Mouse (Mus musculus) monocyte, adult 5-6 weeks (primary cell): ENCODE data around the gene Olfr978. TPM values are rescaled to one million over a fixed set of nuclear protein-coding genes. Genes with fewer than 3 reads are reported as not detected.
"Not testable (repeated sequence)": the region's sequence is repeated elsewhere in the genome, so short reads cannot be mapped to it uniquely, and the experiment has no call there.

Experiments
- ATAC-seq: fragments of 153-309, 156-312 bp; replicated peaks from 2 replicates; pipeline ENCODE4 v1.8.0; 2017; ENCODE audit warnings: mild to moderate bottlenecking; ENCODE audit not compliant: low TSS enrichment, insufficient number of reproducible peaks, severe bottlenecking, poor library complexity, low FRiP score
- total RNA-seq: library from RNA; stranded (forward); fragments of 200-1000, 200-491, 200-594 nt; gene quantifications from 3 replicates; pipeline ENCODE4 v1.2.3, GENCODE M21; 2017

Olfr978 gene
- not detected in 3 replicates for total RNA-seq

DNA sequence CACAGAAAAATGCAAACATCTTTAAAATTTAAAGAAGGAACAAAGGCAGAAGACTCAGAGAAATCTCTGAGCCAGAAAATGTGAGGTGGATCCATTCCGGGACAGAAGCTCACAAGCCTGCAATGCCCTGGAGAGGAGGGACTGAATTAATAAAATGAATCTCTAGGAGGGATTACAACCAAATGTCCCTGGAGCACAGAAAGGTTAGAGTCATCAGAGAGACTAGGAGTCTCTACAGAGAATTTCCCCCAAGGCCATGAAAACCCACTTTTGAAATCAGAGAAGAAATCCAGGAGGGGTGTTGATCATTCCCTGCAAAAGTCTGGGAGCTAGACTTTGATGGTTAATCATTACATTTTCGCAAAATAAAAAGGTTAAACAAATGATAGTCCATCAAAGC, at the start of gene Olfr978:
Gene Olfr978 (plus strand): TSS at position 301 of the 400 bp plus-strand sequence.
- no peak for ATAC-seq

DNA sequence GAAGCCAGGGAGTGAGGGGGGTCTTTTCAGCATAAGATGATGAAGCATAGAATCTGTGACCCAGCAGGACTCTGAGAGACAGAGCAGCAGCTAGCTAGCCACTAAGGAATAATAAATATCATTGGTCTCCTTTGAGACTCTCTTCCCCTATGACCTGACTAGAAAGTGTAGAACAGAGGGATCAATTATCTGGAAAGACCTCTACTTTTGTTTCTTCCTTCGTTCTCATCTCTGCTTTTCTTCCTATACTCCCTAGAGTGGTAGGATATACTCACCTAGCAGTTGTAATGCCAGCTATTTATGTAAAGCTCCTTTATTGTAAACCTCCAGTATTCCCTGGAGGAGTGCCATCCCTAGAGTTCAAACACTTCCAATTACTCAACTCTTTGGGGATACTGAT, 40.0 kb upstream of the Olfr978 start, which contains the start of gene Olfr975:
Gene Olfr975 (minus strand): TSS at position 101 of the 400 bp plus-strand sequence.
- no peak for ATAC-seq

DNA sequence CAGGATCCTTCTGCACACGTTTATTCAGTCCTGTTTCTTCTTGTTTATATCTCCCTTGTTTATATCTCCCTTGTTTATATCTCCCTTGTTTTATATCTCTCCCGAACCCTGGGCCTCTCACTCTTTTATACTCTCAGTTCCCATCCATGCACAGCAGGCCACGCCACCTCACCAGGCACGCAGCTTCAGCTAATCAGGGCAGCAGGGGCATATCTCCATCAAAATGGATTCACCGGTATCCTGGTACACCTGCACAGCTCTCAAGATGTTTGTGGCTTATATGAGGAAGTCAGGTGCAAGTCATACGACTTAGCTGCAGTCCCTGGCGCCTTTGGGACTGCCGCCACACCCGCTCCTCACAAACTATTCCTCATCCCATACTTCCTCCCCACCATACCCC, 30.9 kb upstream of the Olfr978 start, which contains the start of gene Olfr976:
Gene Olfr976 (minus strand): TSS at position 101 of the 400 bp plus-strand sequence.
- not testable (repeated sequence) for ATAC-seq

DNA sequence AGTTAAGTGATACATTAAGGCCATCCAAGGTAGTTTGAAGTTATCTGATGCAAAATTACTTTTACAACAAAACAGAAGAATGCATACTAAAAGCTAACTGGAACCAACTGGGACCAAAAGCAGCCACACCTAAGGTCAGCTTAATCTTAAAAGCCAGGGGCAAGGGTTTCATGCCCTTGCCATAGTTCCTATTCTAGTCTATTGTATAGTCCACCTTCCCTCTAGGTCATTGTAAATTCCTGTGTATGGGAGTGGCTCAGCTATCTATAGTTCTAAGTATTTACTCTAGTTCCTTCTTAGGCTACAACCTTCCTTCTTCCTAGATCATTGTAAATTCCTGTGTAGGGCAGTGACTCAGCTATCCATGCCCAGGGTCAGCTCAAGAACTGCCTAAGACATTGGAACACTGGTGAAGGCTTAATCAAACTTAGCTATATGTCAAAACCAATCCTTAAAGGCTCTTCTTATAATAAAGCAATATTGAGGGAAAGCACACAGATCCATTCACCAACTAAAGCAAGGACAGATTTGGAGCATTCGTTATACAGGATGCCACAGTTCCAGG, 15.2 kb upstream of the Olfr978 start:
- not testable (repeated sequence) for ATAC-seq

DNA sequence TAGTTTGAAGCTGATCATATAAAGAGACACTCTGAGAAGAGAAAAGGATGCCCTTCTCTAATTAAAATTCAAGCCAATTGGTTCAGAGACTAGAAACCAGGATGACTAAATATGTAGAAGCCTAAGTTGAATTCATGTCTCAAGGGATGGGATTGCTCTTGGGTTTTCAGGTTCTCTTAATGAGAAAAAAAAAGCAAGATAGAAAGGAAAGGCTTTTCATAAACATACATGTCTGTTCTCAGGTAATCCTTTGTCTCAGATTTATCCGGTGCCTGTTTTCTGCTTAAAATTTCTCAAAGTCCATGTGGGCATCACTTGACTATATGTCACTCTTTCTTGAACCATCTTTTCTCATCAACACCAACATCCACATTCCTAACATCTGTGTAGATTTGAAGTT, 11.5 kb downstream of the Olfr978 start, which contains the start of gene Olfr979:
Gene Olfr979 (minus strand): TSS at position 101 of the 400 bp plus-strand sequence.
- no peak for ATAC-seq

- ATAC-seq, result no peak
These were observed 17.6 kb downstream of the Olfr978 start, which contains the start of gene Olfr980 for GRCm38 (mm10) chr9:40009482-40009881. Gene Olfr980 (minus strand): TSS chr9:40009582.

DNA sequence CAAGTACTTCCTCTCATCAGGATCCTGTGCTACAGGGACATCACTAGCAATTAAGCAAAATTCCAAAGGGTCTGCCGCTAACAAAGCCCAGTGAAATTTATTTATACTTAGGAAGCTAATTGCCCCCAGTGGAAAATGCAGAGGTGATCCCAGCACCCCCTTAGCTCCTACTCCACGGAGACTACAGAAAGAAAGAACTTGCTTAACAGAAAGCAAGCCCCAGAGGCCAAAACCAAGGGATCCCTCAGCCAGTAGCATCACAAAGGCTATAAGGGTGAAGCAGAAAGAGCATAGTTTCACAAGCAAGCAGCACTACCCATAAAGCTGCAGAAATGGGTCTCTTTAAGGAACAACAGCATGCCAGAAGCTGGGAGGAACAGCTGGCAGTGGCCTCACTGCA, 29.3 kb downstream of the Olfr978 start, which contains the start of gene Olfr981:
Gene Olfr981 (plus strand): TSS at position 301 of the 400 bp plus-strand sequence.
- no peak for ATAC-seq

Other genes starting within 250 kb of the Olfr978 start
- gene Olfr967, start 245.9 kb upstream of the Olfr978 start, total RNA-seq, result 1.1 TPM in 1 of 3 replicates, not detected in the others
- not detected in 3 replicates for gene Olfr968, start 208.9 kb upstream of the Olfr978 start, total RNA-seq
- not detected in 3 replicates for gene Olfr969, start 201.2 kb upstream of the Olfr978 start, total RNA-seq
- not detected in 3 replicates for gene Olfr970, start 183.3 kb upstream of the Olfr978 start, total RNA-seq
- gene Olfr971, start 155.2 kb upstream of the Olfr978 start, total RNA-seq, result not detected in 3 replicates
- not detected in 3 replicates for gene Olfr972, start 125.7 kb upstream of the Olfr978 start, total RNA-seq
- not detected in 3 replicates for gene Olfr229, start 84.8 kb upstream of the Olfr978 start, total RNA-seq
- not detected in 3 replicates for gene Olfr974, start 54.6 kb upstream of the Olfr978 start, total RNA-seq
- not detected in 3 replicates for gene Olfr975, start 40.1 kb upstream of the Olfr978 start, total RNA-seq
- gene Olfr976, start 31.0 kb upstream of the Olfr978 start, total RNA-seq, result not detected in 3 replicates
- gene Olfr979, start 11.4 kb downstream of the Olfr978 start, total RNA-seq, result not detected in 3 replicates
- not detected in 3 replicates for gene Olfr980, start 17.5 kb downstream of the Olfr978 start, total RNA-seq
- gene Olfr981, start 29.4 kb downstream of the Olfr978 start, total RNA-seq, result not detected in 3 replicates
- gene Olfr982, start 81.7 kb downstream of the Olfr978 start, total RNA-seq, result not detected in 3 replicates
- gene Olfr983, start 101.5 kb downstream of the Olfr978 start, total RNA-seq, result not detected in 3 replicates
- not detected in 3 replicates for gene Olfr984, start 122.1 kb downstream of the Olfr978 start, total RNA-seq
- gene Olfr985, start 138.1 kb downstream of the Olfr978 start, total RNA-seq, result not detected in 3 replicates
- gene Tmem225, start 156.0 kb downstream of the Olfr978 start, total RNA-seq, result not detected in 3 replicates
- gene Olfr986, start 188.8 kb downstream of the Olfr978 start, total RNA-seq, result not detected in 3 replicates
- 1.5 to 3.0 TPM (median 2.8 TPM) in 3 replicates for gene Zfp202, start 200.2 kb downstream of the Olfr978 start, total RNA-seq